Mouse (Mus musculus) testis, adult 2 months (tissue): ENCODE results near the gene Zfp811.

Experiments
- CTCF ChIP-seq: fragments of 200-500 bp; IDR thresholded peaks from 2 replicates; pipeline ENCODE4 v1.5.1; 2012; ENCODE audit warnings: low read depth, mild to moderate bottlenecking, inconsistent platforms, low read length, moderate library complexity; ENCODE audit not compliant: control insufficient read depth, insufficient read depth, insufficient replicate concordance
- POLR2A ChIP-seq: fragments of 200-500 bp; IDR thresholded peaks from 2 replicates; pipeline ENCODE4 v1.6.1; 2012; ENCODE audit warnings: low read depth, mild to moderate bottlenecking, inconsistent platforms, low read length, moderate library complexity; ENCODE audit not compliant: control insufficient read depth

- TF ChIP-seq POLR2A (no peak), CTCF (no peak)
Observed at GRCm38 (mm10) chr17:32809544-32810374, at the start of gene Zfp811.
